Mouse (Mus musculus) liver, postnatal 0 days (tissue): Measurements from ENCODE around the gene Mbd6. TPM values are rescaled to one million over a fixed set of nuclear protein-coding genes. Genes with fewer than 3 reads are reported as not detected.

Experiments used
- ATAC-seq: fragments of 200-750 bp; cut with Nextera tagmentation; 2 replicates; pipeline ENCODE4 v1.8.0; 2017; ENCODE audit warnings: mild to moderate bottlenecking, moderate library complexity
- DNase-seq: peaks from one replicate; pipeline ENCODE4 v3.0.0-alpha.2; 2016
- H3K27ac ChIP-seq: fragments of 300-500 bp; sonication (generic); 2 replicates; pipeline ENCODE4 v1.5.1; 2014; ENCODE audit warnings: antibody characterized with exemption, moderate library complexity, mild to moderate bottlenecking, low read depth
- H3K27me3 ChIP-seq: fragments of 300-500 bp; sonication (generic); 2 replicates; pipeline ENCODE4 v1.6.1; 2014; ENCODE audit warnings: low read length, control low read depth, mixed read lengths; ENCODE audit not compliant: insufficient read depth
- H3K36me3 ChIP-seq: fragments of 300-500 bp; sonication (generic); replicated peaks from 2 replicates; pipeline ENCODE4 v1.6.1; 2014; ENCODE audit warnings: mild to moderate bottlenecking, control low read depth, low read length, moderate library complexity, mixed read lengths; ENCODE audit not compliant: insufficient read depth
- H3K4me1 ChIP-seq: fragments of 300-500 bp; sonication (generic); 2 replicates; pipeline ENCODE4 v1.6.1; 2014; ENCODE audit warnings: antibody characterized with exemption, mild to moderate bottlenecking, control low read depth; ENCODE audit not compliant: insufficient read depth
- H3K4me2 ChIP-seq: fragments of 300-500 bp; sonication (generic); 2 replicates; pipeline ENCODE4 v1.6.1; 2014; ENCODE audit warnings: low read depth, mild to moderate bottlenecking, low read length, moderate library complexity, mixed read lengths
- H3K4me3 ChIP-seq: fragments of 300-500 bp; sonication (generic); 2 replicates; pipeline ENCODE4 v1.5.1; 2014; ENCODE audit warnings: low read depth, low read length
- H3K9ac ChIP-seq: fragments of 300-500 bp; sonication (generic); replicated peaks from 2 replicates; pipeline ENCODE4 v1.6.1; 2014; ENCODE audit warnings: mild to moderate bottlenecking, moderate library complexity
- H3K9me3 ChIP-seq: fragments of 300-500 bp; sonication (generic); 2 replicates; pipeline ENCODE4 v1.6.1; 2016; ENCODE audit warnings: mild to moderate bottlenecking, control low read depth, low read length, mixed read lengths
- CTCF ChIP-seq: sonication (generic); IDR thresholded peaks from 2 replicates; pipeline ENCODE4 v1.5.1; 2016; ENCODE audit warnings: antibody characterized with exemption, low read depth
- EP300 ChIP-seq: IDR thresholded peaks from 2 replicates; pipeline ENCODE4 v1.6.1; 2016; ENCODE audit warnings: antibody characterized with exemption, low read depth, mild to moderate bottlenecking
- WGBS: fragments of 180-500 bp; shearing (Covaris S2); extraction: QIAGEN DNeasy Blood & Tissue Kit; methylation state at CpG from one replicate; pipeline ENCODE4 v1.1.7; 2014; ENCODE audit not compliant: insufficient replicate concordance; 5-methylcytosine and 5-hydroxymethylcytosine counted together
- polyA plus RNA-seq: library from polyadenylated mRNA; unstranded; fragments of >200 nt; fragmentation: Nextera tagmentation; extraction: Ambion mirVana; gene quantifications from 2 replicates; pipeline ENCODE4 v1.2.1, GENCODE M21; 2015

Mbd6 gene
- polyA plus RNA-seq, 1 experiment from 2014 or later, result 5.3 TPM

- 64% methylated on average over 13 of the region's 13 CpGs for WGBS
These were observed 6.1 kb downstream of the Mbd6 start for GRCm38 (mm10) chr10:127282620-127283215.

GRCm38 (mm10) chr10:127281316-127281715 is 7.5 kb downstream of the Mbd6 start:
- ATAC-seq (no peak), DNase-seq (no peak)
- Histone ChIP-seq H3K27me3 (no peaks in the 10 kb centered on the region), H3K9ac (no peak overlapping the region), H3K27ac (no peak overlapping the region), H3K4me1 (peaks cover 3% of the 10 kb centered on the region), H3K9me3 (no peaks in the 10 kb centered on the region), H3K36me3 (peaks cover 89% of the 10 kb centered on the region), H3K4me3 (no peak overlapping the region), H3K4me2 (no peak overlapping the region)
- 79% methylated on average over 8 of the region's 8 CpGs for WGBS
- TF ChIP-seq CTCF, result no peak
- no peak for TF ChIP-seq EP300

More at GRCm38 (mm10) chr10:127282620-127283215, 6.1 kb downstream of the Mbd6 start:
- Histone ChIP-seq H3K27me3 (no peaks in the 10 kb centered on the region), H3K36me3 (peaks cover 87% of the 10 kb centered on the region), H3K9ac (no peak overlapping the region), H3K4me2 (no peak overlapping the region), H3K4me1 (peaks cover 17% of the 10 kb centered on the region), H3K27ac (no peak overlapping the region), H3K9me3 (no peaks in the 10 kb centered on the region), H3K4me3 (no peak overlapping the region)
- DNase-seq (no peak), ATAC-seq (no peak)
- TF ChIP-seq EP300 (no peak), CTCF (no peak)

- no peak for ATAC-seq
- no peaks in the 10 kb centered on the region for H3K9me3 ChIP-seq
- no peak overlapping the region for H3K4me3 ChIP-seq
- H3K4me1 ChIP-seq, result no peaks in the 10 kb centered on the region
- peaks cover 87% of the 10 kb centered on the region for H3K36me3 ChIP-seq
- H3K27ac ChIP-seq, result no peak overlapping the region
- H3K9ac ChIP-seq, result no peak overlapping the region
- DNase-seq, result no peak
- WGBS, result 83% methylated on average over 1 of the region's 2 CpGs
- TF ChIP-seq CTCF (peak; percentile 42), EP300 (no peak)
- H3K27me3 ChIP-seq, result no peaks in the 10 kb centered on the region
- no peak overlapping the region for H3K4me2 ChIP-seq
These were observed 9.1 kb downstream of the Mbd6 start for GRCm38 (mm10) chr10:127279730-127280129.

GRCm38 (mm10) chr10:127274261-127275022 is 14.4 kb downstream of the Mbd6 start:
- Histone ChIP-seq H3K36me3 (peaks cover 74% of the 10 kb centered on the region), H3K27ac (no peak overlapping the region)

GRCm38 (mm10) chr10:127272371-127272770 is 16.4 kb downstream of the Mbd6 start:
- no peak overlapping the region for H3K9ac ChIP-seq

More at GRCm38 (mm10) chr10:127274261-127275022, 14.4 kb downstream of the Mbd6 start:
- DNase-seq (no peak), ATAC-seq (no peak)
- Histone ChIP-seq H3K9me3 (no peaks in the 10 kb centered on the region), H3K4me3 (no peak overlapping the region), H3K9ac (no peak overlapping the region), H3K4me1 (peaks cover 5% of the 10 kb centered on the region; the same call in 1 of the 2 replicates), H3K4me2 (no peak overlapping the region), H3K27me3 (no peaks in the 10 kb centered on the region)
- no peak for TF ChIP-seq CTCF
- no peak for TF ChIP-seq EP300
- 89% methylated on average over 11 of the region's 11 CpGs for WGBS

GRCm38 (mm10) chr10:127269884-127270283 is 18.9 kb downstream of the Mbd6 start:
- WGBS, result 76% methylated on average over 4 of the region's 4 CpGs
- TF ChIP-seq CTCF (no peak), EP300 (no peak)
- Histone ChIP-seq H3K36me3 (peaks cover 44% of the 10 kb centered on the region), H3K4me3 (no peak overlapping the region), H3K4me2 (no peak overlapping the region), H3K27ac (no peak overlapping the region), H3K4me1 (peaks cover 16% of the 10 kb centered on the region), H3K9ac (no peak overlapping the region), H3K9me3 (no peaks in the 10 kb centered on the region), H3K27me3 (no peaks in the 10 kb centered on the region)
- DNase-seq (no peak), ATAC-seq (no peak)

More at GRCm38 (mm10) chr10:127272371-127272770, 16.4 kb downstream of the Mbd6 start:
- DNase-seq, result no peak
- Histone ChIP-seq H3K4me2 (no peak overlapping the region), H3K4me1 (peaks cover 7% of the 10 kb centered on the region), H3K9me3 (no peaks in the 10 kb centered on the region), H3K27me3 (no peaks in the 10 kb centered on the region), H3K4me3 (no peak overlapping the region), H3K27ac (no peak overlapping the region), H3K36me3 (peaks cover 66% of the 10 kb centered on the region)
- ATAC-seq, result no peak
- WGBS, result 92% methylated on average over 5 of the region's 5 CpGs
- TF ChIP-seq EP300 (no peak), CTCF (no peak)
